Mouse (Mus musculus) CH12.LX (cell line): Measurements from ENCODE around the gene Cd151. TPM values are rescaled to one million over a fixed set of nuclear protein-coding genes. Genes with fewer than 3 reads are reported as not detected.

ENCODE experiments used
- DNase-seq: peaks from one replicate; pipeline ENCODE4 v3.0.0-alpha.2; 2013; ENCODE audit errors: extremely low read depth
- H3K27ac ChIP-seq: 2 replicates; pipeline ENCODE4 v1.5.1; 2012; ENCODE audit warnings: low read depth, mild to moderate bottlenecking, control low read depth, moderate library complexity; ENCODE audit not compliant: insufficient read depth
- H3K27me3 ChIP-seq: replicated peaks from 2 replicates; pipeline ENCODE3; 2012; ENCODE audit warnings: inconsistent platforms
- H3K36me3 ChIP-seq, 2 experiments: replicated peaks in 1 of 2; 2 replicates each; pipeline versions ENCODE3 to v1.6.1; 2012; ENCODE audit warnings: inconsistent platforms in 1 of 2, low read length in 1 of 2, mild to moderate bottlenecking in 1 of 2, mixed read lengths in 1 of 2, moderate library complexity in 1 of 2; ENCODE audit not compliant: control insufficient read depth in 1 of 2, insufficient read depth in 1 of 2
- H3K4me1 ChIP-seq, 2 experiments: 2 replicates each; pipeline ENCODE4 v1.6.1; 2012; ENCODE audit warnings: inconsistent platforms in 1 of 2, moderate library complexity in 1 of 2; ENCODE audit not compliant: insufficient read depth in 2 of 2, control insufficient read depth in 1 of 2
- H3K4me2 ChIP-seq: 2 replicates; pipeline ENCODE4 v1.6.1; 2012; ENCODE audit warnings: low read depth, mild to moderate bottlenecking, control low read depth; ENCODE audit not compliant: poor library complexity, insufficient read depth, severe bottlenecking
- H3K4me3 ChIP-seq, 3 experiments: fragments of 150-350 bp in 1 of 3; sonication (generic) in 1 of 3; replicated peaks in 1 of 3; 2 replicates each; pipeline versions ENCODE3 to v1.5.1; 2011 to 2012; ENCODE audit warnings: low read depth in 2 of 3, low read length in 2 of 3, mild to moderate bottlenecking in 2 of 3, moderate library complexity in 2 of 3, control low read depth in 1 of 3, improper control_type of control experiment in 1 of 3, inconsistent platforms in 1 of 3, mixed read lengths in 1 of 3; ENCODE audit not compliant: poor library complexity in 1 of 3
- H3K79me2 ChIP-seq: replicated peaks from 2 replicates; pipeline ENCODE4 v1.6.1; 2012; ENCODE audit warnings: mild to moderate bottlenecking, moderate library complexity; ENCODE audit not compliant: control insufficient read depth, poor library complexity, insufficient read depth, severe bottlenecking; ENCODE audit errors: extremely low read depth
- H3K9ac ChIP-seq: 2 replicates; pipeline ENCODE4 v1.6.1; 2012; ENCODE audit warnings: low read depth, mild to moderate bottlenecking, control low read depth, moderate library complexity; ENCODE audit not compliant: insufficient read depth
- H3K9me3 ChIP-seq: replicated peaks from 2 replicates; pipeline ENCODE3; 2012; ENCODE audit warnings: low read length, inconsistent platforms, mixed read lengths
- CHD1 ChIP-seq: IDR thresholded peaks from 2 replicates; pipeline ENCODE4 v1.6.1; 2012; ENCODE audit warnings: low read depth, low read length, improper control_type of control experiment, inconsistent platforms
- E2F4 ChIP-seq: IDR thresholded peaks from 2 replicates; pipeline ENCODE4 v1.6.1; 2011; ENCODE audit warnings: low read depth, low read length, improper control_type of control experiment; ENCODE audit not compliant: insufficient replicate concordance
- JUN ChIP-seq: IDR thresholded peaks from 2 replicates; pipeline ENCODE4 v1.6.1; 2011; ENCODE audit warnings: low read depth, mild to moderate bottlenecking, low read length, improper control_type of control experiment, moderate library complexity; ENCODE audit not compliant: insufficient read depth
- MAFK ChIP-seq: IDR thresholded peaks from 2 replicates; pipeline ENCODE4 v1.6.1; 2011; ENCODE audit warnings: low read length, improper control_type of control experiment; ENCODE audit not compliant: insufficient replicate concordance
- MAX ChIP-seq: IDR thresholded peaks from 2 replicates; pipeline ENCODE4 v1.6.1; 2011; ENCODE audit warnings: low read length, improper control_type of control experiment
- MEF2A ChIP-seq: IDR thresholded peaks from 2 replicates; pipeline ENCODE4 v1.6.1; 2014; ENCODE audit warnings: low read depth, mild to moderate bottlenecking, inconsistent platforms, low read length, improper control_type of control experiment, borderline replicate concordance
- MXI1 ChIP-seq: IDR thresholded peaks from 2 replicates; pipeline ENCODE4 v1.6.1; 2011; ENCODE audit warnings: mild to moderate bottlenecking, low read depth, low read length, improper control_type of control experiment
- MYC ChIP-seq: IDR thresholded peaks from 2 replicates; pipeline ENCODE4 v1.6.1; 2011; ENCODE audit warnings: low read depth, mild to moderate bottlenecking, improper control_type of control experiment, low read length
- NELFE ChIP-seq: IDR thresholded peaks from 2 replicates; pipeline ENCODE4 v1.6.1; 2011; ENCODE audit warnings: low read depth, low read length, improper control_type of control experiment
- POLR2AphosphoS2 ChIP-seq: IDR thresholded peaks from 2 replicates; pipeline ENCODE4 v1.6.1; 2011; ENCODE audit warnings: low read depth, low read length, improper control_type of control experiment
- RAD21 ChIP-seq: IDR thresholded peaks from 2 replicates; pipeline ENCODE4 v1.6.1; 2011; ENCODE audit warnings: low read depth, mild to moderate bottlenecking, low read length, improper control_type of control experiment, moderate library complexity
- SIN3A ChIP-seq: IDR thresholded peaks from 2 replicates; pipeline ENCODE4 v1.6.1; 2012; ENCODE audit warnings: low read length, improper control_type of control experiment, inconsistent platforms
- TBP ChIP-seq: conservative IDR thresholded peaks from 2 replicates; pipeline ENCODE4 v1.6.1; 2011; ENCODE audit warnings: low read depth, low read length, improper control_type of control experiment
- TCF12 ChIP-seq: IDR thresholded peaks from 2 replicates; pipeline ENCODE4 v1.6.1; 2014; ENCODE audit warnings: low read depth, mild to moderate bottlenecking, inconsistent platforms, low read length, improper control_type of control experiment
- UBTF ChIP-seq: IDR thresholded peaks from 2 replicates; pipeline ENCODE4 v1.6.1; 2012; ENCODE audit warnings: low read depth, mild to moderate bottlenecking, inconsistent platforms, low read length, improper control_type of control experiment, moderate library complexity
- USF1 ChIP-seq: IDR thresholded peaks from 2 replicates; pipeline ENCODE4 v1.6.1; 2014; ENCODE audit warnings: low read depth, mild to moderate bottlenecking, inconsistent platforms, low read length, improper control_type of control experiment
- ZNF384 ChIP-seq: IDR thresholded peaks from 2 replicates; pipeline ENCODE4 v1.6.1; 2012; ENCODE audit warnings: low read depth, low read length, improper control_type of control experiment, inconsistent platforms
- dilution Hi-C: fragments of 300-500 bp; cut with MboI; formaldehyde crosslinking; loops from 2 replicates; pipeline ENCODE4 v1.14.3; 2020; ENCODE audit warnings: low sequenced_read_pairs; ENCODE audit not compliant: extremely low pct_unique_long_range_greater_than_20kb, extremely low pct_ligation_motif_present
- in situ Hi-C: fragments of 300-500 bp; cut with MboI; formaldehyde crosslinking; loops from 3 replicates; pipeline ENCODE4 v1.14.3; 2019; ENCODE audit warnings: low sequenced_read_pairs, low pct_ligation_motif_present, low pct_unique_long_range_greater_than_20kb, mixed read lengths
- polyA plus RNA-seq: library from polyadenylated mRNA; unstranded; fragments of >175 nt; gene quantifications from 2 replicates; pipeline ENCODE4 v1.2.1, GENCODE M21; 2012; ENCODE audit warnings: low read depth; ENCODE audit not compliant: insufficient read length
- total RNA-seq, 2 experiments: library from RNA; depleted of rRNA; stranded (reverse); fragments of 300-350 nt in 1 of 2; fragments of >200 nt in 1 of 2; gene quantifications; 2 replicates each; pipeline ENCODE4 v1.2.3; 2012 to 2014

The Cd151 gene
- total and polyA plus RNA-seq, 3 experiments = 10.6 to 21.1 (median 14.9) TPM

GRCm38 (mm10) chr7:141439140-141439679 lies 28.0 kb upstream of the Cd151 start:
- no peak overlapping the region for H3K4me3 ChIP-seq
- no peak overlapping the region for H3K4me2 ChIP-seq
- H3K27ac ChIP-seq = no peak overlapping the region
- H3K9ac ChIP-seq = no peak overlapping the region
- dilution Hi-C loops (no loop called here), in situ Hi-C loops (no loop called here)
- DNase-seq = no peak
- peaks cover 43 to 53% of the 10 kb centered on the region in 2 experiments for H3K36me3 ChIP-seq
- no peaks in the 10 kb centered on the region for H3K9me3 ChIP-seq
- H3K27me3 ChIP-seq = no peaks in the 10 kb centered on the region
- peaks cover 21% of the 10 kb centered on the region for H3K79me2 ChIP-seq
- no peak for TF ChIP-seq MYC
- no peak for TF ChIP-seq ZNF384
- TF ChIP-seq TCF12 = no peak
- TF ChIP-seq RAD21 = no peak
- TF ChIP-seq MXI1 = no peak
- no peak for TF ChIP-seq JUN
- peaks cover 27 to 60% of the 10 kb centered on the region in 2 experiments for H3K4me1 ChIP-seq

DNA sequence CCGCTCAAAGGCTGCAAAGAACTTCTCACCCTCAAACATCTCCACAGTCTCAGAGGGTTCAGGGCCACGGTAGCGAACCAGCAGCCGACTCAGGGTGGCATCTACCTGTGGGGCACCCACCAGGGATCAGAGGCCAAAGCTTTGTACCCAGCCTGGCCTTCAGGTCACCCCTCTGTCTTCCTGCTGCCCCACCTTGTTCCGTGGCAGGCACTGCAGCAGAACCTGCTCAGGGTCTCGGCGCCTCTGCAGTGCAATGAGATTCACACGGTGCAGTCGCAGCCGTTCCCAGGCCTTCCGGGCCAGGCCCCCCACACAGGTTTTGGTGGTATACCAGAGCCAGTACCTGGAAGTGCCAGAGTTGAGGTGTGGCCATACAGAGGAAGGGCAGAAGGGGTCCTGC lies 27.4 kb upstream of the Cd151 start:
- no peak for TF ChIP-seq CHD1
- no peak for TF ChIP-seq MAX
- TF ChIP-seq POLR2AphosphoS2 = no peak
- no peak for TF ChIP-seq USF1
- TF ChIP-seq NELFE = no peak
- no peak for TF ChIP-seq MYC
- TF ChIP-seq UBTF = no peak
- no peak for TF ChIP-seq MAFK
- TF ChIP-seq SIN3A = no peak
- TF ChIP-seq MXI1 = no peak
- no peak for TF ChIP-seq TBP
- TF ChIP-seq MEF2A = no peak
- no peak for TF ChIP-seq E2F4
- TF ChIP-seq ZNF384 = no peak
- Histone ChIP-seq H3K36me3 (peaks cover 43 to 53% of the 10 kb centered on the region in 2 experiments), H3K9ac (no peak overlapping the region), H3K79me2 (peaks cover 21% of the 10 kb centered on the region), H3K27ac (no peak overlapping the region), H3K4me2 (no peak overlapping the region), H3K4me3 (no peak overlapping the region), H3K27me3 (no peaks in the 10 kb centered on the region), H3K9me3 (no peaks in the 10 kb centered on the region), H3K4me1 (peaks cover 23 to 60% of the 10 kb centered on the region in 2 experiments)
- DNase-seq = no peak
- in situ Hi-C loops = no loop called here
- dilution Hi-C loops = no loop called here
